Mouse (Mus musculus) ES-Bruce4 (cell line): ENCODE measurements at regions not wholly inside any gene's neighbourhood (a gene's known extent, or its start where the extent isn't known, plus 50 kb on each side); places are given as distances from the start of the nearest gene placed in this dataset.

ENCODE experiments used
- H3K27ac ChIP-seq: 2 replicates; pipeline ENCODE4 v1.5.1; 2012; ENCODE audit warnings: low read length, inconsistent platforms; ENCODE audit not compliant: insufficient read depth
- H3K27me3 ChIP-seq: 2 replicates; pipeline ENCODE4 v1.6.1; 2012; ENCODE audit warnings: mild to moderate bottlenecking, low read length, inconsistent platforms; ENCODE audit not compliant: control insufficient read depth, poor library complexity, insufficient read depth, severe bottlenecking
- H3K36me3 ChIP-seq: 2 replicates; pipeline ENCODE4 v1.6.1; 2012; ENCODE audit warnings: inconsistent platforms, mild to moderate bottlenecking, low read length, moderate library complexity; ENCODE audit not compliant: control insufficient read depth, poor library complexity, insufficient read depth, severe bottlenecking
- H3K4me1 ChIP-seq: one replicate; pipeline ENCODE4 v1.8.1; 2011; ENCODE audit warnings: low read length; ENCODE audit not compliant: control insufficient read depth, insufficient read depth
- H3K4me3 ChIP-seq: 2 replicates; pipeline ENCODE4 v1.5.1; 2011; ENCODE audit warnings: low read depth, mild to moderate bottlenecking, low read length
- H3K9ac ChIP-seq: 2 replicates; pipeline ENCODE4 v1.6.1; 2012; ENCODE audit warnings: low read depth, mild to moderate bottlenecking, inconsistent platforms; ENCODE audit not compliant: poor library complexity, severe bottlenecking
- H3K9me3 ChIP-seq: replicated peaks from 2 replicates; pipeline ENCODE4 v1.6.1; 2012; ENCODE audit warnings: mild to moderate bottlenecking, low read length, inconsistent platforms; ENCODE audit not compliant: control insufficient read depth, poor library complexity, insufficient read depth, severe bottlenecking
- CTCF ChIP-seq: IDR thresholded peaks from one replicate; pipeline ENCODE4 v1.8.1; 2011; ENCODE audit warnings: low read depth, low read length
- EP300 ChIP-seq: IDR thresholded peaks from 2 replicates; pipeline ENCODE4 v1.6.1; 2011; ENCODE audit warnings: low read depth, low read length; ENCODE audit not compliant: insufficient read depth
- POLR2A ChIP-seq: IDR thresholded peaks from one replicate; pipeline ENCODE4 v1.8.1; 2011; ENCODE audit warnings: low read length; ENCODE audit not compliant: insufficient read depth

DNA sequence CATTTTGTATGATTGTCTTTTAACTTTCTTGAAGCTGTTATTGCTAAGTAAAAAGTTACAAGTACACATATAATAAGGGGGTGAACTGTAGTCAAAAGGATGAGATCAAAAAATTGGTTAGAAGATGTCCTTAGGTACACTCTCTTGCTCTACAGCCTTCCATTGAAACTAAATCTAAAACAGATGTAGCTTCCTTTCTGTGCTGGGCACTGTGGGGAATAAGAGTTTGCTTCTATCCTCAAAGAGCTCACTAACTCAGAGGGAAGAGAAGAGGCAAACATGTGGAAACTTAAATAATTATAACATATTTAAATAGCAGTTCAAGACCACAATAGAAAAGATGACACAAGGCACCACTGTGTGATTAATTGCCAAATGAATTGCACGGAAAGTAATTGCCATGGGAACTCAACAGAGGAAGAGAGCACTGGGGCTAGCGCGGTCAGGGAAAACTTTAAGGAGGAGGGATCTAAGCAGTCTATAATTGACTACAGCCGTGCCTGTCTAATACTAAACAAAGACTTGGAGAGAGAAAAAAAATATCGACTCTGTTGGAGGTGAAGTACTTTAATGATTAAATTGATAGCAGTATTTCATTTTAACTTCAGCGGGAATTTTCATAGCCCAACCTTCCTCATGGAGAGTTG lies 57.9 kb upstream of the Ammecr1 start:
- Histone ChIP-seq H3K4me1 (no peaks in the 10 kb centered on the region), H3K27ac (no peak overlapping the region), H3K27me3 (no peaks in the 10 kb centered on the region), H3K4me3 (no peak overlapping the region), H3K9ac (no peak overlapping the region), H3K9me3 (no peaks in the 10 kb centered on the region), H3K36me3 (no peaks in the 10 kb centered on the region)
- no peak for TF ChIP-seq POLR2A
- no peak for TF ChIP-seq EP300
- TF ChIP-seq CTCF, result no peak

DNA sequence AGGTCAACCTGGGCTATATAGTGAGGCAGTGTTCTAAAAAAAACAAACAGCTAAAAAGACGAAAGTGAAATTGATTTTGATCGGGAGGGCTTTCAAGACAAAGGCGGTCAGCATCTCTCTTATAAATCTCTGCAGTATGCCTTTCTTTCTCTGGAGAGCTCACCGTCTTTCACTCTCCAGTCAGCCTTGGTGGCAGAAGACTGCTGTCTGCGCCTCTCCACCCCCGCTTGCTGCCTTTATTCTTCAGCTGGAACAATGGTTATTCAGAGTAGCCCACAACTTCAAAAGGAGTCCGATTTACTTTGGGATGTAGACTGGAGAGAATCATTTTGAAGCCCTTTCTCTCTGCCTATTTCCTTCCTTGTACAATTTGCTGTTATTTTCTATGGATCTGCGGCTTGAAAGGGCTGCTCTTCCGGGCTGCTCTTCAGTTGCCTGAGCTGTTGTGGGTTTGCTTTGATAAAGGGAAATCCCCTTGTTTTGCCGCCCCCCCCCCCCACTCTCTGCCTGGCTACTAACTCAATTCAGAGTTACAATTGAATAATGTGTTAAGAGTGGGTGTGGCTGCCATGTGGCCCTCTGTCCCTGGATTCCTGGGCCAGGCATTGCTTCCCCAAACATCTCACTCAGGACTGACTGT lies 64.0 kb upstream of the Ammecr1 start:
- no peaks in the 10 kb centered on the region for H3K27me3 ChIP-seq
- H3K36me3 ChIP-seq, result no peaks in the 10 kb centered on the region
- H3K4me1 ChIP-seq, result peaks cover 1% of the 10 kb centered on the region
- no peaks in the 10 kb centered on the region for H3K9me3 ChIP-seq
- H3K9ac ChIP-seq, result no peak overlapping the region
- no peak overlapping the region for H3K27ac ChIP-seq
- no peak overlapping the region for H3K4me3 ChIP-seq
- TF ChIP-seq EP300 (no peak), POLR2A (no peak), CTCF (no peak)

DNA sequence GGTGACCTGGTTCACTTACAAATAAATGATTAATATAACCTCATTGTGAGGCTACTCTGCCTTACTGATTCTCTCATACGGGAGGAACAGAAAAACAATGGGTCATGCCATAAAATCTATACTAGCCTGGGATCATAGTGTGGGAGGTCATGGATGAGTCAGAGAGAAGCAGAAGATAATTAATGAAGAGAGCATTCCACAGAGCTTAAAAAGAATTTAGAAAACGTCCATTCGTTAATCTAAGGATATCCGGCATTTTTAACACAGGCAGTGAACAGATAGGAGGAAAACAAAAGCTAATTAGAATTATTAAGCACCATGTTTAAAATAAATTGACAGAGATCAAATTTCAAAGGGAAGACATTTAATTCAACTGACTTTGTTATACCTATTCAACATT lies 59.5 kb upstream of the Rtl9 start:
- Histone ChIP-seq H3K27me3 (no peaks in the 10 kb centered on the region), H3K27ac (no peak overlapping the region)

DNA sequence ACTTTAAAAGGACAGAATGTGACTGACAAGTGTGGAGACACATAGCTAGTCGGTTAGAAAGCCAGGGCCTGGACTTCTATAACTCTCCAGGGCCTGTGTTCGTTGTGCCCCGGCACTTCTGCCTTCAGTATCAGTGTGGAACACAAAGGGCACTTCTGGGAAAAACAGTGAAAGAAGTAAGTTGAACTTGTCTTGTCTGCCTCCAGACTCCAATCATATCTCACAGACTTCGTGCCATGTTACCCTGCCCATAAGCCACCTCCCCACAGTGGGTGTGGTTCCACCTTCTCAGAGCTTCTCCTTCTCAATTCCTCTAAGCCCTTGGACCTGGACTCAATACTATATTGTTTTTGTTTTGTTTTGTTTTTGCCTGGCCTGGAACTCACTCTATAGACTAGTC lies 55.1 kb upstream of the Rtl9 start:
- no peaks in the 10 kb centered on the region for H3K4me1 ChIP-seq
- H3K9ac ChIP-seq, result no peak overlapping the region
- no peak overlapping the region for H3K27ac ChIP-seq
- TF ChIP-seq POLR2A (no peak), CTCF (no peak), EP300 (no peak)
- H3K36me3 ChIP-seq, result no peaks in the 10 kb centered on the region
- H3K9me3 ChIP-seq, result no peaks in the 10 kb centered on the region
- H3K27me3 ChIP-seq, result no peaks in the 10 kb centered on the region
- no peak overlapping the region for H3K4me3 ChIP-seq

More for the DNA sequence above, 59.5 kb upstream of the Rtl9 start:
- Histone ChIP-seq H3K4me1 (no peaks in the 10 kb centered on the region), H3K36me3 (no peaks in the 10 kb centered on the region), H3K9me3 (no peaks in the 10 kb centered on the region), H3K4me3 (no peak overlapping the region), H3K9ac (no peak overlapping the region)
- no peak for TF ChIP-seq CTCF
- TF ChIP-seq POLR2A, result no peak
- no peak for TF ChIP-seq EP300

DNA sequence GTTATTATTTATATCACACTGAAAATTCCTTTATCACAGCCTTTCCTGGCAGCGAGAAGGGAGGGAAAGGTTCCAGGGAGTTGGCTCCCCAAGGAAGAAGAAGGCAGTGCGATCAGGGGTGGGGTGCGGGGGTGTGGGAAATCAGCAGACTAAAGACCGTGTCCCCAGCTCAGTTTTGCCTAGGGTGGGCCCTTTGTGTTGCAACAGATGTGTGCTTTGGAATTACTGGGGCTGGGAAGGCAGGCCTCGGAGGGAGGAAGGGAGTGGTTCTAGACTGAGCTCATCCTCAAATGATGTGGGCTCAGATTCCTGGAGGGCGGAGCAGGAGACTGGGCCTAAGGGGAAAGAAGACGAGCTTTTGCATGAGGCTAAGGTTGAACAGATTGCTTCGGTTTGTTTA lies 53.1 kb upstream of the Rtl9 start:
- Histone ChIP-seq H3K4me3 (no peak overlapping the region), H3K4me1 (no peaks in the 10 kb centered on the region), H3K9me3 (no peaks in the 10 kb centered on the region), H3K27me3 (no peaks in the 10 kb centered on the region), H3K9ac (no peak overlapping the region), H3K36me3 (no peaks in the 10 kb centered on the region), H3K27ac (no peak overlapping the region)
- TF ChIP-seq EP300 (peak; percentile 51; the same call in 1 of the 2 replicates), CTCF (no peak), POLR2A (no peak)
